Mouse (Mus musculus): ENCODE data around the gene Glod4. TPM values are rescaled to one million over a fixed set of nuclear protein-coding genes. Genes with fewer than 3 reads are reported as not detected.

Glod4 gene
- polyA plus RNA-seq, 1 experiment from 2014 or later = 68.9 TPM

DNA sequence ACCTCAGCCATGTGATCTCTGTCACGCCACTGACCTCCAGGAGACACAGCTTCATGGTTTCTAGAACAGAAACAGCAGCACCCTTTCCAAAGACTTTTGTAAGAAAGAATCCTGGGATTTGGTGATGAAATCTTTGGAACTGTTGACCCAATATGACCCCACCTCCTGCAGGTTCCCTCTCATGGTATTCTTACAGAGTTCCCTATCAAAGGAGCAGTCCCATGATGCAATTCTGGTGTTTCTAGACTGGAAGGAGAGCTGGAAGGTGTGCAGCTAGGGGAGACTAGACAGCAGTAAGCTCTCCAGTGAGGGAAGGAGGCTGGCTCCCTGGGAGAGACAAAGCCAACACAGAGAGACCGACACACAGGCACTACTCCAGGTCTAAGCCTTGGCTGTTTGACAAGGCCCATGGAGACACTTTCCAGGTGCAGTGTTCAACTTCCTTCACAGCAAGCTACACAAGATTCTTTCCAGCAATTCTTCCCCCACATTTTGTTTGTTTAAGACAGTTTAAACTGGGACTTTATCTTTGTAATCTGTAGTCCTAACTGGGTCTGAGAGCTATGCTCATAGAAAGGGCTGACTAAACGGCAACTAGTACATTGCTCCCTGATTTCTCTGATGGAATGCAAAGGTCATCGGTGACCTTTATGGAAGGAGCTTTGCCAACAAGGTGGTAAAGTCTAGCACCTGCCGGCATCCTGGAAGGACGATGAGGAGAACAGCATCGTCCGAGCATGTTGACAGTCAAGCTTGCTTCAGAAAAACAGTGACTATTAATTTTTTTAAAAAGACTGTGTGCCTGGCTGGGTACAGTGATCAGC lies 97.1 kb downstream of the Glod4 start:
- no peak overlapping the region for H3K9ac ChIP-seq (ENCODE audit: low read depth, low read length)
- WGBS = 45% methylated on average over 8 of the region's 8 CpGs
- H3K9me3 ChIP-seq (ENCODE audit: control insufficient read depth) = no peaks in the 10 kb centered on the region
- peak overlapping the region; percentile 41; the same call in 1 of the 2 replicates for H3K27ac ChIP-seq (ENCODE audit: low read depth, low read length)
- H3K4me2 ChIP-seq (replicated peaks; ENCODE audit: low read depth) = no peak overlapping the region
- TF ChIP-seq CTCF (IDR thresholded peaks at IDR 0.05; ENCODE audit: low read depth) = no peak
- H3K4me3 ChIP-seq (ENCODE audit: low read depth, low read length) = no peak overlapping the region
- no peaks in the 10 kb centered on the region for H3K27me3 ChIP-seq (replicated peaks; ENCODE audit: control insufficient read depth, insufficient read depth, low read length)
- peaks cover 4% of the 10 kb centered on the region; the same call in 1 of the 2 replicates for H3K4me1 ChIP-seq (replicated peaks; ENCODE audit: control insufficient read depth, insufficient read depth, low read length)
- peaks cover 12% of the 10 kb centered on the region; the same call in 1 of the 2 replicates for H3K36me3 ChIP-seq (ENCODE audit: control insufficient read depth, insufficient read depth)
- no peak for ATAC-seq

DNA sequence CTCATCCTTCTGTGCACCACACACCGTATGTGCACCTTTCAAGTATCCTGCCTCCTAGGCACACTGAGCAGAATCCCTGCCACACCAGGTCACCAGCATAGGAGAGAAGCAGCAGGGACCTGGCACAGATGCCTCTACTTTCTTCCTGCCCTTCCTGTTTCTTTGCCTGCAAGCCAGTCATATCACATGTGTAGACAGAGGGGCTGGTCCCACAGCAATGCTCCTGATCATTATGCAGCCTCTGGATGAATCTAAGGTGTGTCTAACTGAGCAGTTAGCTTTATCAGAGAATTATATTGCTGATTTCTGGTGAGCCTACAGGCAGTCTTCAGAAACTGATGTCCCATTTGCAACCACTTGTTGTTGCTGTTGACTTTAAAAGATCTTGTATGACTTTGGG lies 98.4 kb downstream of the Glod4 start:
- no peak overlapping the region for H3K4me3 ChIP-seq (ENCODE audit: low read depth, low read length)
- no peaks in the 10 kb centered on the region for H3K9me3 ChIP-seq (ENCODE audit: control insufficient read depth)
- H3K4me1 ChIP-seq (replicated peaks; ENCODE audit: control insufficient read depth, insufficient read depth, low read length) = 0 out of 2 replicates have a peak, but pooled peaks cover 4% of the 10 kb centered on the region
- H3K27ac ChIP-seq (ENCODE audit: low read depth, low read length) = 0 out of 2 replicates have a peak overlapping the region, but pooled peaks have one; percentile 17
- H3K9ac ChIP-seq (ENCODE audit: low read depth, low read length) = no peak overlapping the region
- TF ChIP-seq CTCF (IDR thresholded peaks at IDR 0.05; ENCODE audit: low read depth) = no peak
- 94% methylated on average over 1 of the region's 1 CpGs for WGBS
- no peak overlapping the region for H3K4me2 ChIP-seq (replicated peaks; ENCODE audit: low read depth)
- H3K36me3 ChIP-seq (ENCODE audit: control insufficient read depth, insufficient read depth) = peaks cover 12% of the 10 kb centered on the region; the same call in 1 of the 2 replicates
- ATAC-seq = peak; percentile 47
- H3K27me3 ChIP-seq (replicated peaks; ENCODE audit: control insufficient read depth, insufficient read depth, low read length) = no peaks in the 10 kb centered on the region

DNA sequence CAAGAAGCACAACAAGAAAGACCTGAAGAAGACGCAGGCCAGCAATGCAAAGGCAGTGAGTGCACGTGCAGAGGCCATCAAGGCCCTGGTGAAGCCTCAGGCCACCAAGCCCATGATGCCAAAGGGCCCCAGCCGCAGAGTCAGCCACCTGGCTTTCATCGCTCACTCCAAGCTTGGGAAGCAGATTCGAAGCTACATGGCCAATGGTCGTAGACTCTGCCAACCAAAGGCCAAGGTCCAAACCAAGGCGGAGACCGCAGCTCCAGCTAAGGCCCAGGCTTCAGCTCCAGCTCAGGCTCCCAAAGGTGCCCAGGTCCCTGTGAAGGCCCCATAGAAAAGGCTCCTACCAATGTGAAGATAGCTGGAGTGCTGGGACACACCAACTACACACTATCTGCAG lies 99.1 kb downstream of the Glod4 start:
- no peak overlapping the region for H3K9ac ChIP-seq (ENCODE audit: low read depth, low read length)
- no peak overlapping the region for H3K4me3 ChIP-seq (ENCODE audit: low read depth, low read length)
- H3K27ac ChIP-seq (ENCODE audit: low read depth, low read length) = 0 out of 2 replicates have a peak overlapping the region, but pooled peaks have one; percentile 17
- 59% methylated on average over 8 of the region's 8 CpGs for WGBS
- 0 out of 2 replicates have a peak, but pooled peaks cover 4% of the 10 kb centered on the region for H3K4me1 ChIP-seq (replicated peaks; ENCODE audit: control insufficient read depth, insufficient read depth, low read length)
- no peaks in the 10 kb centered on the region for H3K9me3 ChIP-seq (ENCODE audit: control insufficient read depth)
- ATAC-seq = no peak
- H3K4me2 ChIP-seq (replicated peaks; ENCODE audit: low read depth) = no peak overlapping the region
- TF ChIP-seq CTCF (IDR thresholded peaks at IDR 0.05; ENCODE audit: low read depth) = no peak
- peaks cover 11% of the 10 kb centered on the region; the same call in 1 of the 2 replicates for H3K36me3 ChIP-seq (ENCODE audit: control insufficient read depth, insufficient read depth)
- no peaks in the 10 kb centered on the region for H3K27me3 ChIP-seq (replicated peaks; ENCODE audit: control insufficient read depth, insufficient read depth, low read length)

DNA sequence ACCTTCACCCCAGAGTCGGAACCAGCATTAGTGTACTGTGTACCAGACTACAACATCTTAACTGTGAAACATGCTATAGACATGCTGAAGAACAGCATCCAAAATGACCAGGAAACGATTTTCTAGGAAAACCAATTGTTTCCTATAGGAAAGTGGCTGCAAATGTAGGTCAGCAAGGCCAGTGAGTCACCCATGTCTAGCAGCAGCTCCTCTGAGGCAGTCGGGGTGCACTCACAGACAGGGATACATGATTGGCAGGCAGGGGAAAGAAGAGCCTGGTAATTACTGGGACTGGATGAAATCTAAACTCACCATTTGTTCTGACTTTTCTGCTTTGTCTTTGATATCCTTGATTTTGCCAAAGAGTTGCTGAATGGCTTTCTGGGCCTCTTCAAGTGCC lies 105.5 kb downstream of the Glod4 start:
- ATAC-seq = no peak
- H3K27me3 ChIP-seq (replicated peaks; ENCODE audit: control insufficient read depth, insufficient read depth, low read length) = no peaks in the 10 kb centered on the region

DNA sequence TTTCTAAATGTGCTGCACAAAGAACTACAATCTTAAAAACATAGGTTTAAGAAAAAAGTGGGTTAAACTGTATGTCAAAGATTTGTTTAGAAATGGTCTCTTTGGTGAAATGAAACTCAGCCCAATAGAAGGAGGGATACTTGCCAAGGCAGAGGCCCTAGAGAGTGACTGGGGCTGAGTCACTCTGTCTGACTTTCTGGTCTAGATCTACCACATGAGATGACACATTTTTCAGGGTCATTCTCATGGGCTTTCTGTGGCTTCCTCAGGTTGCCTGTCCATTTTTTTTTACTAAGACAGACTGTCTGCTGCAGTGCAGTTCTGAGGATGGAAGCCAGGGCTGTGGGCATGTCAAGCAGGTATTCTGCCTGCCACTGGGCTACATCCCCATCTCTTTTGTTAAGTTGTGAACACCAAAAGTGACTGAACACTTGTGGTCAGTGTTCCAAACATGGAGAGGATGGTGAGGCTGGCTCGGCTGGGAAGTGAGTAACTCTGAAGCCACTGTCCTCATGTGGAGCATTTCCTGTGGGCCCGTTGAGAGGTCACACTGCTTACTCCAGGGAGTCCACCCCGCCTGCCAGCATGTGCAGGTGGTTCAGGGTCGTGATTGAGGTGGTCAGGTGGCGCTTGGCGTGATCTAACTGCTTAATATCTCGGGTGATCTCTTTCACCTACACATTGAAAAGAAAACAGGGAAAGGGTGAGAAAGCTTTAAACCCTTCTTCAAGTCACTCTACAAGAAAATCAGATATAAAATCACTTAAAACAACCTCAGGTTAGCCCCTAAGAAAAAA lies 107.7 kb downstream of the Glod4 start:
- H3K4me1 ChIP-seq (replicated peaks; ENCODE audit: control insufficient read depth, insufficient read depth, low read length) = no peaks in the 10 kb centered on the region
- H3K4me3 ChIP-seq (ENCODE audit: low read depth, low read length) = no peak overlapping the region
- no peak overlapping the region for H3K27ac ChIP-seq (ENCODE audit: low read depth, low read length)
- no peak overlapping the region for H3K9ac ChIP-seq (ENCODE audit: low read depth, low read length)
- 83% methylated on average over 7 of the region's 7 CpGs for WGBS
- H3K36me3 ChIP-seq (ENCODE audit: control insufficient read depth, insufficient read depth) = peaks cover 42% of the 10 kb centered on the region
- no peaks in the 10 kb centered on the region for H3K27me3 ChIP-seq (replicated peaks; ENCODE audit: control insufficient read depth, insufficient read depth, low read length)
- H3K4me2 ChIP-seq (replicated peaks; ENCODE audit: low read depth) = no peak overlapping the region
- no peaks in the 10 kb centered on the region for H3K9me3 ChIP-seq (ENCODE audit: control insufficient read depth)
- no peak for TF ChIP-seq CTCF (IDR thresholded peaks at IDR 0.05; ENCODE audit: low read depth)
- no peak for ATAC-seq

More for the DNA sequence above, 105.5 kb downstream of the Glod4 start:
- no peak for TF ChIP-seq CTCF (IDR thresholded peaks at IDR 0.05; ENCODE audit: low read depth)
- H3K4me2 ChIP-seq (replicated peaks; ENCODE audit: low read depth) = no peak overlapping the region
- no peaks in the 10 kb centered on the region for H3K9me3 ChIP-seq (ENCODE audit: control insufficient read depth)
- H3K27ac ChIP-seq (ENCODE audit: low read depth, low read length) = no peak overlapping the region
- WGBS = 79% methylated on average over 3 of the region's 3 CpGs
- H3K4me3 ChIP-seq (ENCODE audit: low read depth, low read length) = no peak overlapping the region
- H3K4me1 ChIP-seq (replicated peaks; ENCODE audit: control insufficient read depth, insufficient read depth, low read length) = no peaks in the 10 kb centered on the region
- H3K9ac ChIP-seq (ENCODE audit: low read depth, low read length) = no peak overlapping the region
- peaks cover 30% of the 10 kb centered on the region for H3K36me3 ChIP-seq (ENCODE audit: control insufficient read depth, insufficient read depth)

DNA sequence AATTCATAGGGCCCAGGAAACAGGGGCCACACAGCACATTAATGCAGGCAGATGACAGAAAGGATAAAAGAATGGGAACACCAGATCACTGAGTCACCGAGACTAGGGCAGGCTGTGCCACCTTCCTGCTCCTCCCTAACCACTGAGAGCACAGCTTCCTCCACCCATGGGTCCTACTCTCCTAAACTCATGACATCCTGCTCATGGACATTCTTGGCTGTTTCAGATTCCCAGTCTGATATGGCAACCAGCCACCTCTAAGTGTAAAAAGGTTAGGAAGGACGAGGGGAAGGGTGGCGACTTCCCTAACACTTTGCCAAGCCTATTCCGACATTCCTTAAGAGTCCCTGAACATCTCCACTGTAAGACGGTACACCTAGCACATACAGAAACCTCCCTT lies 112.7 kb downstream of the Glod4 start:
- Histone ChIP-seq H3K36me3 (ENCODE audit: control insufficient read depth, insufficient read depth) (peaks cover 40% of the 10 kb centered on the region), H3K9ac (ENCODE audit: low read depth, low read length) (no peak overlapping the region), H3K4me2 (replicated peaks; ENCODE audit: low read depth) (no peak overlapping the region), H3K4me1 (replicated peaks; ENCODE audit: control insufficient read depth, insufficient read depth, low read length) (no peaks in the 10 kb centered on the region), H3K9me3 (ENCODE audit: control insufficient read depth) (no peaks in the 10 kb centered on the region), H3K27me3 (replicated peaks; ENCODE audit: control insufficient read depth, insufficient read depth, low read length) (no peaks in the 10 kb centered on the region), H3K4me3 (ENCODE audit: low read depth, low read length) (no peak overlapping the region), H3K27ac (ENCODE audit: low read depth, low read length) (no peak overlapping the region)
- 72% methylated on average over 5 of the region's 5 CpGs for WGBS
- ATAC-seq = no peak
- no peak for TF ChIP-seq CTCF (IDR thresholded peaks at IDR 0.05; ENCODE audit: low read depth)
